Mouse (Mus musculus) bone marrow, adult 2 months (tissue): ENCODE results near the gene Gab1.

ENCODE experiments used
- CTCF ChIP-seq: fragments of 200-500 bp; IDR thresholded peaks from 2 replicates; pipeline ENCODE4 v1.5.1; 2011; ENCODE audit warnings: low read length, control low read depth; ENCODE audit not compliant: control insufficient read depth, insufficient read depth
- POLR2A ChIP-seq: fragments of 200-500 bp; IDR thresholded peaks from 2 replicates; pipeline ENCODE4 v1.6.1; 2011; ENCODE audit warnings: low read depth, mild to moderate bottlenecking, control low read depth, low read length, borderline replicate concordance; ENCODE audit not compliant: control insufficient read depth

DNA sequence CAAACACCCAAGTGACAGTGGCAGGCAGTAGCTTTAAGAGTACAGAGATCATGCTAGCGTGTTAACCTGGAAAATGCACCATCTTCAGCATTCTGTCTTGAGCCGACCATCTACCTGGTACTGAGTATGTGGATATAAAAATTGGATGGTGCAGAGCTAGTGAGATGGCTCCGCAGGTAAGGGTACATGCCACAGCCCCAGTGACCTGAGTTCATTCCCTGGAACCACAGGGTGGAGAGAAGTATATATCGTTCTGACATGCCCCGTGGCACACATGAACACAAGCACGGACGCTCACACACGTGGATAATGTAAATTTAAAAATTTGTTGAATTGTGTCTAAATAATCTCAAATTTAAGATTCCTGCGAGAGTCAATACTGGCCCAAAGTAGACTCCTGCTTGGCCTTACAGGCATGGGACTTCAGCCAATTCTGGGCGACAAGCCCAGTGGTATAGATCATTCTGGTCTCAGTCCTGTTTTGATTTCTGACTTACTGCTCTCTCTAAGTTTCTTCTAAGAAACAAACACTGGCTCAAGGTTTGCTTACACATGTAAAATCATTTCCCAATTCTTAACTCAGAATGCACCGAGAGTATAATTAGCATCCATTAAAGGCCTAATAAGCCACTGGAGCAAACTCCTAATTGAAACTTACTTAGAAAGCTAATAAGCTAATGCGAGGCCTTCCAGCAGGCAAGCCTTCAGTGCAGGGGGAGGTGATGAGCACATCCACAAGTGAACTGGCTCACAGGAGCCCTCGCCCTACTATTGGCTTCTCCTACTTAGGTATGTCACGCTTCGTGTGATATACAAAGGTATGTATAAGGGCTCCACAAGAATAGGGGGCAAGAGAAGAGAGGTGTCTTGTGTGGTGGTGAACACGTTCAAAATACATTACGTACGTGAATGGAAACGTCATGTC, 85.5 kb downstream of the Gab1 start:
- TF ChIP-seq CTCF, result no peak
- TF ChIP-seq POLR2A, result no peak
